Mouse (Mus musculus) adrenal gland, postnatal 10 days (tissue): ENCODE measurements around the gene Gm21834. TPM values are rescaled to one million over a fixed set of nuclear protein-coding genes. Genes with fewer than 3 reads are reported as not detected.

Experiments
- DNase-seq: peaks from one replicate; pipeline ENCODE4 v3.0.0; 2021; ENCODE audit warnings: mixed read lengths
- long read RNA-seq, 2 experiments: library from polyadenylated mRNA; stranded (forward); transcript quantifications; one replicate each; pipeline ENCODE4 v2.0.0; 2021
- total RNA-seq, 2 experiments: library from RNA; stranded (reverse); gene quantifications; 2 replicates each; pipeline ENCODE4 v1.2.3; 2021

Gm21834 gene
- total RNA-seq, result not detected
- long read RNA-seq, experiment 1, result 0 reads
- long read RNA-seq, experiment 2, result 0 reads

- no peak for DNase-seq
Measured at GRCm38 (mm10) chr17:57742119-57742518, at the start of gene Gm21834. Gene Gm21834 (minus strand): TSS chr17:57742219.

- DNase-seq, result no peak
Measured at GRCm38 (mm10) chr17:57788161-57788799, 46.3 kb upstream of the Gm21834 start.

DNA sequence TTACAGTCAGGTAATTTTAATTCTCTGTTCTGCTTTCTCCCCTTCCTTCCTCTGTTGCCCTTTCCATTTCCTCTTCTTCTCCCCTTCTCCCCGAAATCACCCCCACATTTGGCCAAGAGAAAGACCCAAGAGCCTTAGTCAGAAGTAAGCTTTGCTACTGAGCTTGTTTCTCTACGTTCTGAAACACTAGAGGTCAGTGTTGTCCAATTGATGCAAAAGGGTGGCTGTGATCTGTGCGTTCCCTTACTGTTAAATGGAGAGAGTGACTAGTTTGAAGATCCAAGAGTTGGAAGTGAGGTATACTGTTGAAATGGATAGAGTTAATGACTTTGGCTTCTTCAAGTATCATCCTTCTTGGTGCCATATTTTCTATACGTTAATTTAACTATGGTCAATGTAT, 28.9 kb upstream of the Gm21834 start:
- DNase-seq, result no peak

- peak; percentile 77 for DNase-seq
Measured at GRCm38 (mm10) chr17:57768622-57769610, 26.9 kb upstream of the Gm21834 start, which contains the start of gene Cntnap5c. Gene Cntnap5c (plus strand): TSS chr17:57769570.

DNA sequence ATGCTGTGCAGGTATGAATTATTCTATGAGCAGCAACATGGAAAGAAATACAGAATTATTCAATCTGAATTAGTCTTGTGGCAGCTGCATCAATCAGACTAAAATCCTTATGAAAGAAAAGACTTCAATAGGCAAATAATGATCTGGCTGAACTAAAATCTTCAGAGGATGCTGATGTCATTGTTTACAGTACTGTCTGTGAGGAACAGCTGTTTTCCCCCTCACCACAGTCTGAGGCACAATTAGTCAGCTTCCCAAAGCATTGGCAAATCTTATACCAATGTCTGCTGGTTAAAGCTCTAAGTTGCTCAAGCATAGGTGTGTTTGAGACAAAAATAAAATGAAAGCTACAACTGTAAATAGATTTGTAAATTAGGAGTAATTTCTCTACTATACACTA, 25.3 kb upstream of the Gm21834 start:
- no peak for DNase-seq

GRCm38 (mm10) chr17:57758033-57758432, 16.0 kb upstream of the Gm21834 start:
- no peak for DNase-seq

GRCm38 (mm10) chr17:57694791-57695190, 47.2 kb downstream of the Gm21834 start:
- no peak for DNase-seq

Other genes starting within 250 kb of the Gm21834 start
- gene Vmn2r120, start 196.7 kb downstream of the Gm21834 start, total RNA-seq, result not detected
- not detected for gene Cntnap5c, start 27.4 kb upstream of the Gm21834 start, total RNA-seq